Mouse (Mus musculus) limb, embryonic 15.5 days (tissue): ENCODE measurements around the gene Tpd52l2. TPM values are rescaled to one million over a fixed set of nuclear protein-coding genes. Genes with fewer than 3 reads are reported as not detected.
"Not testable (repeated sequence)": the region's sequence is repeated elsewhere in the genome, so short reads cannot be mapped to it uniquely, and the experiment has no call there.

Source experiments
- ATAC-seq: fragments of 200-750 bp; cut with Nextera tagmentation; 2 replicates; pipeline ENCODE4 v1.8.0; 2017; ENCODE audit warnings: low read depth, moderate TSS enrichment; ENCODE audit not compliant: insufficient number of reproducible peaks, low FRiP score, low TSS enrichment
- H3K27ac ChIP-seq: fragments of 300-500 bp; sonication (generic); 2 replicates; pipeline ENCODE4 v1.5.1; 2015; ENCODE audit warnings: moderate library complexity, mild to moderate bottlenecking, inconsistent platforms
- H3K27me3 ChIP-seq: fragments of 300-500 bp; sonication (generic); 2 replicates; pipeline ENCODE4 v1.6.1; 2015; ENCODE audit warnings: inconsistent platforms
- H3K36me3 ChIP-seq: fragments of 300-500 bp; sonication (generic); 2 replicates; pipeline ENCODE4 v1.6.1; 2015; ENCODE audit warnings: inconsistent platforms
- H3K4me1 ChIP-seq: fragments of 300-500 bp; sonication (generic); 2 replicates; pipeline ENCODE4 v1.6.1; 2015; ENCODE audit warnings: inconsistent platforms
- H3K4me2 ChIP-seq: fragments of 300-500 bp; sonication (generic); 2 replicates; pipeline ENCODE4 v1.6.1; 2015; ENCODE audit warnings: mild to moderate bottlenecking, inconsistent platforms
- H3K4me3 ChIP-seq: fragments of 300-500 bp; sonication (generic); 2 replicates; pipeline ENCODE4 v1.5.1; 2015; ENCODE audit warnings: mild to moderate bottlenecking, inconsistent platforms
- H3K9ac ChIP-seq: fragments of 300-500 bp; sonication (generic); 2 replicates; pipeline ENCODE4 v1.6.1; 2015; ENCODE audit warnings: inconsistent platforms
- H3K9me3 ChIP-seq: fragments of 300-500 bp; sonication (generic); 2 replicates; pipeline ENCODE4 v1.6.1; 2016; ENCODE audit warnings: inconsistent platforms
- WGBS: fragments of 180-500 bp; shearing (Covaris S2); methylation state at CpG from one replicate; pipeline ENCODE4 v1.1.7; 2015; 5-methylcytosine and 5-hydroxymethylcytosine counted together
- polyA plus RNA-seq: library from polyadenylated mRNA; unstranded; fragments of >200 nt; fragmentation: Nextera tagmentation; extraction: Ambion mirVana; gene quantifications from 2 replicates; pipeline ENCODE4 v1.2.1, GENCODE M21; 2015

Gene Tpd52l2
- polyA plus RNA-seq, 1 experiment from 2014 or later, result 155 TPM

DNA sequence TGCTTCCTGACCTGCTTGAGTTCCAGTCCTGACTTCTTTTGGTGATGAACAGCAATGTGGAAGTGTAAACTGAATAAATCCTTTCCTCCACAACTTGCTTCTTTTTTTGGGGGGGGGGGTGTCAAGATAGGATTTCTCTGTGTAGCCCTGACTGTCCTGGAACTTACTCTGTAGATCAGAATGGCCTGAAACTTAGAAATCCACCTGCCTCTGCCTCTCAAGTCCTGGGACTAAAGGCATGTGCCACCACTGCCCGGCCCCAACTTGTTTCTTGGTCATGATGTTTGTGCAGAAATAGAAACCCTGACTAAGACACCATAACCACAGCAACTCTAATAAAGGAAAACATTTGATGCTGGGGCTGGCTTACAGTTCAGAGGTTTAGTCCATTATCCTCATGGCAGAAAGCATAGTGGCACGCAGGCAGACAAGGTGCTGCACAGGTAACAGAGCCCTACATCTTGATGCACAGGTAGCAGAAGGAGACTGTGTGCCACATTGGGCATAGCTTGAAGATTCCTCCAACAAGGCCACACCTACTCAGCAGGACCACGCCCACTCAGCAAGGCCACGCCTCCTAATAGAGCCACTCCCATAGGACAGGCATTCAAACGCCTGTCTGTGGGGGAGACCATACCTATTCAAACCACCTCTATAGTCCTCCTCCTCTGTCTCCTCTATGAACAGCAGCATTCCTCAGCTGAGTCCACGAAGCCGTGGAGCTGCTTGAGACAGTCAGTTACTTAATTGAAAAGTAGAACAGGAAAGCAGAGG lies 5.3 kb upstream of the Tpd52l2 start:
- no peak overlapping the region for H3K4me2 ChIP-seq
- no peak overlapping the region for H3K27ac ChIP-seq
- no peaks in the 10 kb centered on the region for H3K27me3 ChIP-seq
- H3K9ac ChIP-seq, result no peak overlapping the region
- WGBS, result 24% methylated on average over 7 of the region's 7 CpGs
- ATAC-seq, result no peak
- H3K4me1 ChIP-seq, result peaks cover 17% of the 10 kb centered on the region
- no peaks in the 10 kb centered on the region for H3K36me3 ChIP-seq
- no peaks in the 10 kb centered on the region for H3K9me3 ChIP-seq
- no peak overlapping the region for H3K4me3 ChIP-seq

DNA sequence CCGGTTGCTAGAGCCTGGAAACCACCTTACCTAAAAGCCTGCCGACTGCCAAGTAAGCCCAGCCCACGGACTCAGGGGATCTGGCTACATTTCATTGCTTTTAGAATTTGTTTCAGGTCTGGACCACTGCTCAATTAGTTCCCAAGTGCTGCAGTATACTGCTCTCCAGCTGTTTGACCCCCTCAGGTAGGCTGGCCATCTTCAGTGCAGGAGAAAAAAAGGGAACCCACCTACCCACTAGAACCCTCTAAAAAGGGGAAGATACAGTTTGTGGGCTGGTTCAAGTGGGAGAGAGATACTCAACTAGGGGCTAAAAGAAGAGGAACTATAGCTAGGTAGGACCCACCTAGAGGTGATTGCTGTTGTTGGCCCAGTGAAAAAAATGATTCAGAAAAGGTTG lies 4.7 kb upstream of the Tpd52l2 start:
- 44% methylated on average over 3 of the region's 3 CpGs for WGBS
- Histone ChIP-seq H3K4me3 (no peak overlapping the region), H3K4me2 (no peak overlapping the region), H3K9ac (no peak overlapping the region), H3K36me3 (no peaks in the 10 kb centered on the region), H3K27me3 (no peaks in the 10 kb centered on the region), H3K9me3 (no peaks in the 10 kb centered on the region), H3K4me1 (peaks cover 15% of the 10 kb centered on the region), H3K27ac (no peak overlapping the region)
- ATAC-seq, result no peak

DNA sequence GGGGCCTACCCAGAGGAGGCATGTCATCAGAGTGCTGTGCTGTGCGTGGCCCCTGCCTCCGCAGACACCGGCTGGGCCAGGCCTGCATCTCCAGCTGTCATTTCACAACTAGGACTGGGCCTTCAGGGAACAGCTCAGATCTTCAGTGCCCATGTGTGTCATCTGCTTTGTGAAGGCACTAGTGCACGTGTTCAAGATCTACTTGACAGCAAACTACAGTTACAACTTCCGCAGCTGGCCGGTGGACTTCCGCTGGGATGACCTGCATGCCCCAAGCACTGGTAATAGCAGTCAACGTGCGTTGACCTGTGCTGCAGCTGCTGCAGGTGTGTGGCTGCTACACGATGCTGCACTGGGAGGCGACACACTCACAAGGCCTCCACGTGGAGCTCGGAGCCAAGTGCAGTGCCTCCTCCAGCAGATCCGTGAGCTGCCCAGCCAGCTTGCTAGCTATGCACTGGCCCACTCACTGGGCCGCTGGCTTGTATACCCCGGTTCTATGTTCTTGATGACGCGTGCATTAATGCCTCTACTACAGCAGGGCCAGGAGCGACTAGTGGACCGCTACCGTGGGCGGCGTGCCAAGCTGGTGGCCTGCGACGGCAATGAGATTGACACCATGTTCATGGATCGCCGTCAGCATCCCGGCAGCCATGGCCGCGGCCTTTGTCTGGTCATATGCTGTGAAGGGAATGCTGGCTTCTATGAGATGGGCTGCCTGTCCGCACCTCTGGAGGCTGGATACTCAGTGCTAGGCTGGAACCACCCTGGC lies 3.6 kb upstream of the Tpd52l2 start, which contains the start of gene Abhd16b:
Gene Abhd16b, plus strand, starts transcription at position 51 of the 772 bp plus-strand sequence.
- Histone ChIP-seq H3K9ac (no peak within 1 kb of the TSS), H3K9me3 (no peaks in the 10 kb centered on the region), H3K27me3 (no peaks in the 10 kb centered on the region), H3K4me1 (peaks cover 16% of the 10 kb centered on the region), H3K36me3 (no peaks in the 10 kb centered on the region), H3K4me3 (no peak within 1 kb of the TSS), H3K27ac (no peak within 1 kb of the TSS), H3K4me2 (no peak within 1 kb of the TSS)
- WGBS, result 82% methylated on average over 31 of the region's 31 CpGs
- no peak for ATAC-seq

DNA sequence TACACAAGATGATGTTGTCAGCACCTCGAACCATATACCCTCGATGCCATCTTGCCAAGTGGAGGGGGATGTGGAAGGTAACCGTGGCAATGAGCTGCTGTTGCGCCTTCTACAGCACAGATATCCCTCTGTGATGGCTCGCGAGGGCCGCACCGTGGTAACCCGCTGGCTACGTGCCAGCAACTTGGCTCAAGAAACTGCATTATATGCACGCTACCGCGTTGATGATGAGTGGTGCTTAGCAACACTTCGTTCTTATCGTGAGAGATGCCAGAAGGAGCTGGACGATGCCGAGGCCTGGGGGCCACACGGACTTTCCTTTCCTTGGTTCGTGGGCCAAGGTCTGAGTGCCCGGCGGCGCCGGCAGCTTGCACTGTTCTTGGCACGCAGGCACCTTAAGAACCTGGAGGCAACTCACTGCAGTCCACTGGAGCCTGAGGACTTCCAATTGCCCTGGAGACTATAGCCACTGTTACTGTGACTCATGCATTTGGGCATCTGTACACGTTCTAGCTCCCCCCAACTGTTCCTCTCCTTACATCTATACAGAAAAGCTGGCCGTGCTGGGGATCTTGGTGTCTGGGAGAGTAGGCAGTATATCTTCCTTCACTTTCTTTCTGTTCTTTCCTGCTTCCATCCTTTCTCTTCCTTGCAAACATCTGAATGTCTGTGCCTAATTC lies 2.5 kb upstream of the Tpd52l2 start:
- H3K36me3 ChIP-seq, result peaks cover 1% of the 10 kb centered on the region; the same call in 1 of the 2 replicates
- no peaks in the 10 kb centered on the region for H3K9me3 ChIP-seq
- H3K27me3 ChIP-seq, result no peaks in the 10 kb centered on the region
- H3K27ac ChIP-seq, result no peak overlapping the region
- H3K4me2 ChIP-seq, result no peak overlapping the region
- no peak overlapping the region for H3K4me3 ChIP-seq
- peaks cover 19% of the 10 kb centered on the region for H3K4me1 ChIP-seq
- WGBS, result 77% methylated on average over 26 of the region's 26 CpGs
- no peak overlapping the region for H3K9ac ChIP-seq
- no peak for ATAC-seq

DNA sequence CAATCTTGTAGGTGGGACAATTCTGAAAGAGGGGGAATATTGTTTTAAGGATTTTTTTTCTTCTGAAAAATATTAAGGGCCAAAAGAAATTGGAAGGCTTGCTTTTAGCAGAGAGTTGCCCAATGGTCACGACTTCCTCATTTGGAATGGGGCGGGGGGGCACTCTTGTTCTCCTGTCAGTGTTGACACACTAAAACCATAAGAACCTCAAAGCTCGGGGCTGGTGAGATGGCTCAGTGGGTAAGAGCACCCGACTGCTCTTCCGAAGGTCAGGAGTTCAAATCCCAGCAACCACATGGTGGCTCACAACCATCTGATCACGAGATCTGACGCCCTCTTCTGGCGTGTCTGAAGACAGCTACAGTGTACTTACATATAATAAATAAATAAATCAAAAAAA lies 1.1 kb upstream of the Tpd52l2 start:
- Histone ChIP-seq H3K4me1 (peaks cover 19% of the 10 kb centered on the region), H3K4me2 (peak overlapping the region; percentile 79; the same call in 1 of the 2 replicates), H3K4me3 (peak overlapping the region; percentile 62; the same call in 1 of the 2 replicates), H3K36me3 (peaks cover 15% of the 10 kb centered on the region)
- H3K9me3 ChIP-seq, ATAC-seq, H3K9ac ChIP-seq, H3K27ac ChIP-seq, H3K27me3 ChIP-seq: not testable (repeated sequence)
- 55% methylated on average over 8 of the region's 8 CpGs for WGBS

DNA sequence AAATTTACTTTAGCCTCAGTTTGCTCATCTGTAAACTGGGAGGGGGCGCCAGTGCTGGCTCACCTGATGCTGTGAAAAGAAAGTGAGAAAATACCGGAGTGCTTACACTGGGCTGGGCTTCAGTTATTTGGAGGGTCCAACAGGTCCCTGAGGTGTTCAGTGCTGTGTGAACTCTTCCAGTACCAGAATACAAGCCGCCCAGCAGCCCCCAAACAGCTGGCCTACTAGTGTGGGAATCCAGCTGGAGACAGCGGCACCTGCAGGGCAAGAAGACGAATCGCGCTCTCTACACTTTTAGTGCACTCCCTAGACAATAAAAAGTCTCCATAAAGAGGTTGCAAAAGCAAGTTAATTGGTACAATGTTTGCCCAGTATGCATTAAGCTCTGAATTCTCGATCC lies 661 bp upstream of the Tpd52l2 start:
- peak; percentile 21; the same call in 1 of the 2 replicates for ATAC-seq
- 11% methylated on average over 8 of the region's 8 CpGs for WGBS
- 0 out of 2 replicates have a peak overlapping the region, but pooled peaks have one; percentile 7 for H3K9ac ChIP-seq
- peak overlapping the region; percentile 62 for H3K4me3 ChIP-seq
- peaks cover 19% of the 10 kb centered on the region for H3K4me1 ChIP-seq
- H3K9me3 ChIP-seq, result no peaks in the 10 kb centered on the region
- H3K36me3 ChIP-seq, result peaks cover 20% of the 10 kb centered on the region
- H3K4me2 ChIP-seq, result peak overlapping the region; percentile 79
- H3K27me3 ChIP-seq, result no peaks in the 10 kb centered on the region
- H3K27ac ChIP-seq, result peak overlapping the region; percentile 90

DNA sequence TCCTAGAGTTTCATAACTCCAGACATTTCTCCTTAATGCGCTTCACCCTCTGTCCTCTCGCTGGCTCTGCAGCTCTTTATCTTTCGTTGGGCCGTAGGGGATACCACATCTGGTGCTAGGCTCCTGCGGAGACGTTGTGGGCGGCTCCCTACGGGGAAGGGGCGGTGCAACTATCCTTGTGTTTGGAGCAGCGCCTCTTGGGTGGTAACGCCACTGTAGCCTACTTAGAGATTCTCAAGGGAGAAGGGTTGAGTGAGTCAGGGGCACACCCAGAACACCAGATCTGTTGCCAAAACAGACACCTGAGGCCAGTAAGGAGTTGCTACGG lies 570 bp downstream of the Tpd52l2 start:
- no peaks in the 10 kb centered on the region for H3K9me3 ChIP-seq
- H3K4me3 ChIP-seq, result peak overlapping the region; percentile 62
- H3K36me3 ChIP-seq, result peaks cover 32% of the 10 kb centered on the region
- H3K4me2 ChIP-seq, result peak overlapping the region; percentile 85
- no peaks in the 10 kb centered on the region for H3K27me3 ChIP-seq
- peak; percentile 33; the same call in 1 of the 2 replicates for ATAC-seq
- WGBS, result under 1% methylated on average over 12 of the region's 12 CpGs
- H3K27ac ChIP-seq, result peak overlapping the region; percentile 90
- peaks cover 16% of the 10 kb centered on the region for H3K4me1 ChIP-seq
- peak overlapping the region; percentile 77 for H3K9ac ChIP-seq

DNA sequence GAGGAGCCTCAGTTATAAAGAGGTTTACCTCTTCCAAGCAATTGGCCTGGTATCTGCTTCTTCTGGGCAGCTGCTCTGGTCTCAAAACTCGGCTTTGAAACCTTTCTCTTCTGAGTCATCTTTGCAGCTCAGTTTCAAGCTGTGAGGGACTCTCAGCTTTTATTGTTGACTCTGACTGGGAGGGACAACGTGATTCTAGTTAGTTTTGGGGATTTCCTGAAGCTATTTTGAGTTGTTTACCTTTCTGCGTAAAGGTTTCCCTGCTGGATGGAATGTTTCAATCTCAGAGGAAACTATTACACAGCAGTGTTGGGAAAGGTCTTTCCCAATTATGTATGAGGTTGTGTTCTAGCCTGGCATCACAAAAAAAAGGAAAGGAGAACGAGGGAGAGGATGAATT lies 1.7 kb downstream of the Tpd52l2 start:
- H3K4me3 ChIP-seq, result no peak overlapping the region
- no peak overlapping the region for H3K9ac ChIP-seq
- H3K4me2 ChIP-seq, result no peak overlapping the region
- H3K27me3 ChIP-seq, result no peaks in the 10 kb centered on the region
- H3K27ac ChIP-seq, result no peak overlapping the region
- WGBS, result 70% methylated on average over 4 of the region's 4 CpGs
- H3K36me3 ChIP-seq, result peaks cover 42% of the 10 kb centered on the region
- H3K4me1 ChIP-seq, result peaks cover 16% of the 10 kb centered on the region
- no peaks in the 10 kb centered on the region for H3K9me3 ChIP-seq
- ATAC-seq, result no peak

DNA sequence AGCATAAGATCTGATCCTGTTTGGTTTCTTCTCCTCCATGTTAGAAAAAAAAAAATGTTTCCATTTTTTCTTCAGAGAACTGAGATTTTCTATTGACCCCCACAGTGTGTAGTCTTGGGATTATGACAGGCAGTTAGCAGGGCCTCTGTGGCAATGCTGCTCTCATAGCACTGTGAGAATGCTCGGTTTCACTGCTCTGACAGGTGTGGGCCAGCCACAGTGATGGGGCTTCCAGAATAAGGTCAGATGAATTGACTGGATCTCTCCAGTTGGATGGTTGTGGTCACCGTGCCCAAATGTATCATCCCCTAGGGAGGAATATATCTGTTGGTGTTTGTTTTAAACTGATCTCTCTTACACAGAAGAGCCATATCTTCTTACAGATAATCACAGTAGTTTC lies 12.2 kb downstream of the Tpd52l2 start:
- Histone ChIP-seq H3K9ac (no peak overlapping the region), H3K27ac (no peak overlapping the region), H3K27me3 (no peaks in the 10 kb centered on the region), H3K36me3 (peaks cover 85% of the 10 kb centered on the region), H3K4me1 (no peaks in the 10 kb centered on the region), H3K9me3 (no peaks in the 10 kb centered on the region), H3K4me3 (no peak overlapping the region), H3K4me2 (no peak overlapping the region)
- ATAC-seq, result no peak
- 82% methylated on average over 2 of the region's 2 CpGs for WGBS

DNA sequence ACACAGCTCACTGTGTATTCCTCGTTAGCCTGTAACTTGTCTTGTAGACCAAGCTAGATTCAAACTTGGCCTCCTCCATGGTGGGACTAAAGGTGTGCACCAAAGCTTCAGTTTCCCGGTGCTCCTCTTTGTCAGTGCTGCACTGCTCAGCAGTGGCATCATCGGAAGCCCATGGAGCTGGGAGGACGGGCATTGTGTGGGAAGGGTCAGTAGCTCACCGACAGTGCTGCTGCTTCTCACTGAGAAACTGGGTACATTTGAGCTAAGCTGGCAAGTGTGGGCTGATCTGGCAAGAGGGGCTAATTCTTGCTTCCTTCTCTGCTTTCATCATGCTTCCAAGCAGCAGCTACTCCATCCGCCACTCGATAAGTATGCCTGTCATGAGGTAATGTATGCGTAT lies 14.3 kb downstream of the Tpd52l2 start:
- Histone ChIP-seq H3K9ac (no peak overlapping the region), H3K27ac (no peak overlapping the region), H3K9me3 (no peaks in the 10 kb centered on the region), H3K4me2 (no peak overlapping the region), H3K4me1 (no peaks in the 10 kb centered on the region), H3K36me3 (peaks cover 89% of the 10 kb centered on the region), H3K4me3 (no peak overlapping the region), H3K27me3 (no peaks in the 10 kb centered on the region)
- 94% methylated on average over 8 of the region's 8 CpGs for WGBS
- no peak for ATAC-seq

DNA sequence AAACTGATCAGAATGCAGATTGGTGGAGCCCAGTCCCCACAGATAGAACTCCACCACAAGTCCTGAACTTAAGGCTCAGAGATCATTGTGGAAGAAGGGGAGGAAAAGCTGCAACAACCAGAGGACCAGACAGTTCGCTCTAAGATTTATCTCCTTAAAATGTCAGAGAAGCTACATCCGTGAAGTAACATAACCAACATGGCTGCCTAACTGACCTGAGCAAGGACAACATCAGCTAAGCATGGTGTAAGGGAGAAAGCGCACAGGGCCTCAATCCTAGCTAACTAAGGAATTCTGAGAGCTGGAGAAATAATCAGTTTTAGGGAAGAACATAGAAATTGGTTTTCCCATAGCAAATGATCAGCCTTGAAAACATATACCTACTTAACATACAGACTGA lies 22.3 kb downstream of the Tpd52l2 start:
- Histone ChIP-seq H3K4me1 (peaks cover 17% of the 10 kb centered on the region), H3K27me3 (no peaks in the 10 kb centered on the region), H3K4me3 (peak overlapping the region; percentile 96), H3K4me2 (peak overlapping the region; percentile 51), H3K9ac (peak overlapping the region; percentile 90; the same call in 1 of the 2 replicates), H3K36me3 (peaks cover 35% of the 10 kb centered on the region), H3K27ac (peak overlapping the region; percentile 97), H3K9me3 (no peaks in the 10 kb centered on the region)
- 75% methylated on average over 3 of the region's 3 CpGs for WGBS
- ATAC-seq, result no peak
